Mouse (Mus musculus): ENCODE measurements around the gene Srp72. TPM values are rescaled to one million over a fixed set of nuclear protein-coding genes. Genes with fewer than 3 reads are reported as not detected.
"Not testable (repeated sequence)": the region's sequence is repeated elsewhere in the genome, so short reads cannot be mapped to it uniquely, and the experiment has no call there.

Gene Srp72
- total RNA-seq, 2 experiments from 2014 or later = 52.7 to 59.6 TPM

- intact Hi-C loops (cut with DNase I) = not testable (repeated sequence)
Measured at GRCm38 (mm10) chr5:77035101-77035500, 60.6 kb downstream of the Srp72 start.

GRCm38 (mm10) chr5:77038451-77038850, 64.0 kb downstream of the Srp72 start:
- no peak for DNase-seq (ENCODE audit: low spot score)
- intact Hi-C loops (cut with DNase I) = no loop called here

More at GRCm38 (mm10) chr5:77035101-77035500, 60.6 kb downstream of the Srp72 start:
- not testable (repeated sequence) for DNase-seq (ENCODE audit: low spot score)

DNA sequence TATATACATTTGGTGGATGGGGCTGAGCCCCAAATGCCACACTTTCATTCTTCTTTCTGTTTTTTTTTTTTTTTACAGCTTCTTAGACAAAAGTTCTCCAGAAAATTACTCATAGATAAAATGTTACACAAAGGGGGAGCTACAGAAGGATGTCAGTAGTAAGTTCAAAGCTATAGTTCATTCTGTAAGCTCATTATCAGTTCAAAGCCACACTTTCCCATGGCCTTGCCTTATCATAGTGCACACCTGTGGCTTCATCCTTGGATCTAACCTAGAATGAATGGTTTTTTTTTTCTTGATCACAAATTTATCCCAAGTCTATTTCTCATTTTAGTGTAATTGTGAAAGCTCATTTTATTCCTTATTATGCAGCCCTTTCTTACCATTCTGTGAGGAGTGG, 64.9 kb downstream of the Srp72 start:
- DNase-seq (ENCODE audit: low spot score) = no peak
- intact Hi-C loops (cut with DNase I) = no loop called here

- DNase-seq (ENCODE audit: low spot score) = no peak
- intact Hi-C loops (cut with DNase I) = no loop called here
Measured at GRCm38 (mm10) chr5:77044362-77044761, 69.9 kb downstream of the Srp72 start.

Other genes starting within 250 kb of the Srp72 start
- 10 to 100 TPM; 14.4 to 15.4 TPM for gene Aasdh, start 69.2 kb upstream of the Srp72 start, total RNA-seq (2021)
- gene Paics, start 23.4 kb upstream of the Srp72 start, total RNA-seq (2021) = 100 to 1,000 TPM; 138 to 159 TPM
- gene Ppat, start 23.1 kb upstream of the Srp72 start, total RNA-seq (2021) = 10 to 100 TPM; 12.2 to 15.5 TPM
- not detected for gene Arl9, start 29.4 kb downstream of the Srp72 start, total RNA-seq (2021)
- not detected for gene Thegl, start 41.3 kb downstream of the Srp72 start, total RNA-seq (2021)
- 100 to 1,000 TPM; 402 to 442 TPM for gene Hopx, start 140.4 kb downstream of the Srp72 start, total RNA-seq (2021)
- under 1 TPM in 1 of 2 experiments, not detected in 1; 0.45 TPM for gene Spink2, start 236.8 kb downstream of the Srp72 start, total RNA-seq (2021)

All from heart, postnatal 25 days (tissue).